Mouse (Mus musculus): ENCODE data around the gene Lyl1.

DNA sequence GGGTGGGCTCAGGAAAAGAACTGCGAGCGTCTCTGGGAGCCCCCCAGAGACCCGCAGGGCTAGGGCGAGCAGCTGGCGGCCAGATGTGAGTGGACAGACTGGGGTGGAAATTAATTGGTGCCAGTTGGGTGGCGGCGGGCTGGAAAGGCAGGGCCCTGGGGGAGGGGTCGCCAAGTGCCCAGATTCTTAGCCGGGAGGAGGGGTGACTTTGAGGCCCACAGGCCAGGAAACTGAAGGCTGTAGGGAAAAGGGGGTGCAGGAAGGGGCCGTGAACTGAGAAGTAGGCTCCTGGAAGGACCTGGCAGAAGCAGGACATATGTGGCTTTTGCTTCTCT, 45.1 kb upstream of the Lyl1 start:
- TF ChIP-seq EP300 (IDR thresholded peaks at IDR 0.05; ENCODE audit: low read depth) (no peak), CTCF (IDR thresholded peaks at IDR 0.05; ENCODE audit: low read depth) (no peak)
